Mouse (Mus musculus): ENCODE measurements around the gene Naa50.

GRCm38 (mm10) chr16:44103806-44104766 lies 35.5 kb upstream of the Naa50 start:
- no peak for TF ChIP-seq POLR2A (IDR thresholded peaks at IDR 0.05; ENCODE audit: insufficient read depth, low read length)
- peak; percentile 42 for TF ChIP-seq CTCF (IDR thresholded peaks at IDR 0.05; ENCODE audit: low read depth, low read length)
